Mouse (Mus musculus) embryonic facial prominence, embryonic 14.5 days (tissue): Measurements from ENCODE around the gene Tet3. TPM values are rescaled to one million over a fixed set of nuclear protein-coding genes. Genes with fewer than 3 reads are reported as not detected.

Experiments
- ATAC-seq: fragments of 200-750 bp; cut with Nextera tagmentation; 2 replicates; pipeline ENCODE4 v1.8.0; 2017; ENCODE audit warnings: low read depth, moderate number of reproducible peaks, moderate TSS enrichment
- DNase-seq: peaks from one replicate; pipeline ENCODE4 v3.0.0-alpha.2; 2015; ENCODE audit warnings: low spot score
- H3K27ac ChIP-seq: fragments of 300-500 bp; sonication (generic); replicated peaks from 2 replicates; pipeline ENCODE4 v1.5.1; 2014; ENCODE audit warnings: low read depth, mild to moderate bottlenecking, low read length, moderate library complexity
- H3K27me3 ChIP-seq: fragments of 300-500 bp; sonication (generic); replicated peaks from 2 replicates; pipeline ENCODE4 v1.6.1; 2014; ENCODE audit warnings: low read length; ENCODE audit not compliant: control insufficient read depth, insufficient read depth
- H3K36me3 ChIP-seq: fragments of 300-500 bp; sonication (generic); 2 replicates; pipeline ENCODE4 v1.6.1; 2014; ENCODE audit warnings: low read length, mixed read lengths; ENCODE audit not compliant: control insufficient read depth, insufficient read depth
- H3K4me1 ChIP-seq: fragments of 300-500 bp; sonication (generic); 2 replicates; pipeline ENCODE4 v1.6.1; 2014; ENCODE audit warnings: antibody characterized with exemption, low read length; ENCODE audit not compliant: control insufficient read depth, insufficient read depth
- H3K4me2 ChIP-seq: fragments of 300-500 bp; sonication (generic); 2 replicates; pipeline ENCODE4 v1.6.1; 2014; ENCODE audit warnings: low read depth, mild to moderate bottlenecking, low read length, moderate library complexity, mixed read lengths
- H3K4me3 ChIP-seq: fragments of 300-500 bp; sonication (generic); 2 replicates; pipeline ENCODE4 v1.5.1; 2014; ENCODE audit warnings: low read depth, mild to moderate bottlenecking, low read length
- H3K9ac ChIP-seq: fragments of 300-500 bp; sonication (generic); 2 replicates; pipeline ENCODE4 v1.6.1; 2014; ENCODE audit warnings: low read depth, mild to moderate bottlenecking, low read length, moderate library complexity, mixed read lengths
- H3K9me3 ChIP-seq: fragments of 300-500 bp; sonication (generic); 2 replicates; pipeline ENCODE4 v1.6.1; 2016; ENCODE audit warnings: low read length; ENCODE audit not compliant: control insufficient read depth
- WGBS: fragments of 180-500 bp; shearing (Covaris S2); extraction: QIAGEN DNeasy Blood & Tissue Kit; methylation state at CpG from one replicate; pipeline ENCODE4 v1.1.7; 2014; 5-methylcytosine and 5-hydroxymethylcytosine counted together
- polyA plus RNA-seq: library from polyadenylated mRNA; unstranded; fragments of >200 nt; fragmentation: Nextera tagmentation; extraction: Ambion mirVana; gene quantifications from 2 replicates; pipeline ENCODE4 v1.2.1, GENCODE M21; 2014

Tet3 gene
- polyA plus RNA-seq, 1 experiment from 2014 or later: 37.3 TPM

DNA sequence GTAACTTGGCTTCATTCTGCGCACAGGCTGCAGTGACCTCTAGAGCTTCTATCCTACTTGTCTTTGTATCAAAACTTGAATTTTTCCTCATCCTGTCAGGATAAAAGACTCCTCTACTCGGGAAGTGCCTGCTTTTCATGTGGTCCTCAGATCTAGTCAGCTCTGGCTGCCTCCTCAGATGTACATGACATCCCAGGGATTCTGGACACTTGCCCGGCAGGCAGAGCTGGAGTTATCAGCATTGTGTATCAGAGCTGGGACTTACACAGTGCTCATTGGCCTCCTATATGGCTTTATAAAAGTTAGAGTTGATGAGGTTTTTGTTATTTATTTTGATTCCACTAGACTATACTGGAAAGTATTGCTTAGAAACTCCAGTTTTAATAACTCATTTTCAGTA, 117.5 kb downstream of the Tet3 start:
- Histone ChIP-seq H3K9ac (no peak overlapping the region), H3K27me3 (no peaks in the 10 kb centered on the region), H3K4me2 (no peak overlapping the region), H3K4me3 (no peak overlapping the region), H3K9me3 (no peaks in the 10 kb centered on the region), H3K36me3 (peaks cover 55% of the 10 kb centered on the region), H3K4me1 (no peaks in the 10 kb centered on the region), H3K27ac (no peak overlapping the region)
- DNase-seq (no peak), ATAC-seq (no peak)
- 77% methylated on average over 3 of the region's 3 CpGs for WGBS

DNA sequence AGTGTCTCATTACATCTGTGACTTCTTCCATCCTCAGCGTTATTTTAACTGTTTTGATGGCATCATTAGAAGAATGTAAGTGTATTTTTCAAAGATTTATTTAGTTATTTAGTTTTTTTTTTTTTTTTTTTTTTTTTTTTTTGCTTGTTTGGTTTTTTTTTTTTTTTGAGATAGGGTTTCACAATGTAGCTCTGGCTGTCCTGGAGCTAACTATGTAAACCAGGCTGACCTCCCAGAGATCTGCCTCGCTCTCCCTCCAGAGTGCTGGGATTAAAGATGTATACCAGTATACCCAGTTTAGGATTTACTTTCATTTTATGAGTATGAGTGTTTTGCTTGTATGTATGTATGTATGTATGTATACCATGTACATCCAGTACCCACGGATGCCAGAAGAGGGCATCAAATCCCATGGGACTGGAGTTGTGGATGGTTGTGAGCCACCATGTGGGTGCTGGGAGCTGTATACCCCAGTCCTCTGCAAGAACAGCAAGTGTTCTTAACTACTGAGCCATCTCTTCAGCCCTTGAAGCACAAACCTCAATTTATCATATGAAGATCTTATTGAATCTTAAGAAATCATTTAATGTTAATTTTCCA, 131.2 kb downstream of the Tet3 start:
- Histone ChIP-seq H3K36me3 (peaks cover 38% of the 10 kb centered on the region), H3K9ac (no peak overlapping the region), H3K4me2 (peak overlapping the region; percentile 67; the same call in 1 of the 2 replicates), H3K27ac (no peak overlapping the region), H3K4me3 (no peak overlapping the region), H3K9me3 (no peaks in the 10 kb centered on the region), H3K27me3 (no peaks in the 10 kb centered on the region), H3K4me1 (peaks cover 10% of the 10 kb centered on the region)
- WGBS: 86% methylated on average over 3 of the region's 3 CpGs
- no peak for DNase-seq
- no peak for ATAC-seq

DNA sequence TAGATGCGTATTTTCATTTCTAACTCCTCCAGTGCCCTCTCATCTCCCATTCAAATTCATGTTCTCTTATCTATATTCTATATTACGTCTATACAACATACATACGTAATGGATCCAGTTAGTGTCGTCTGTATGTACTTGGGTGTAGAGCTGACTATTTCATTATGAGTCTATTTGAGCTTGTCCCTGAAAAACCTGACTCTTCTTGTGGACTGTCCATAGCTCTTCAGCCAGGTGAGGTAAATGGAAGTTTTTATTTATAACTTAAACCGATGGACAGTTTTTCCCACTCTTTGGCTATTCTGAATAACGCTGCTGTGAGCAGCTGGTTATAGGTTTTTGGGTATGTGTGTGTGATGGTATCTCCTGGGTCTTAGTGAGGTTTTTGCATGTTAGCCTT, 132.1 kb downstream of the Tet3 start:
- WGBS: 54% methylated on average over 6 of the region's 6 CpGs
- Histone ChIP-seq H3K9ac (peak overlapping the region; percentile 89), H3K36me3 (peaks cover 28% of the 10 kb centered on the region), H3K27me3 (no peaks in the 10 kb centered on the region), H3K4me3 (peak overlapping the region; percentile 77), H3K4me1 (peaks cover 10% of the 10 kb centered on the region), H3K9me3 (no peaks in the 10 kb centered on the region), H3K27ac (no peak overlapping the region), H3K4me2 (peak overlapping the region; percentile 67)
- no peak for DNase-seq
- no peak for ATAC-seq

DNA sequence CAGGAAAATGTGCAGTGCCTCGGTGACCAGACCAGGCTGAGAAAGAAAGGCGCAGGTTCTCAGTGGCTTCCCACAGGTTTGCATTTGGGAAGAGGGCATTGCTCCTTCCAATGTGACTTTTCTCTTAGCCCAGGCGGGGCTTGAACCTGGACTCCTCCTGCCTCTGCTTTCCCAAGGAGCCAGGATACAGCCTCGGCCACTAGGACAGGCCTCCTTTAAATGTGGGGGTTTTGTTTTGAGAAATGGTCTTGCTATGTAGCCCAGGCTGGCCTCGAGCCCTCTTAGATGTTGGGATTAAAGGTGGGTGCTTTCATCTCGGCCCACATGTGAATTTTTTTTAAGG, 132.5 kb downstream of the Tet3 start:
- Histone ChIP-seq H3K4me1 (peaks cover 10% of the 10 kb centered on the region), H3K27ac (peak overlapping the region; percentile 90), H3K9me3 (no peaks in the 10 kb centered on the region), H3K36me3 (peaks cover 24% of the 10 kb centered on the region), H3K27me3 (no peaks in the 10 kb centered on the region), H3K4me3 (peak overlapping the region; percentile 77), H3K9ac (peak overlapping the region; percentile 89), H3K4me2 (peak overlapping the region; percentile 67)
- 6% methylated on average over 6 of the region's 6 CpGs for WGBS
- ATAC-seq: no peak
- DNase-seq: no peak

DNA sequence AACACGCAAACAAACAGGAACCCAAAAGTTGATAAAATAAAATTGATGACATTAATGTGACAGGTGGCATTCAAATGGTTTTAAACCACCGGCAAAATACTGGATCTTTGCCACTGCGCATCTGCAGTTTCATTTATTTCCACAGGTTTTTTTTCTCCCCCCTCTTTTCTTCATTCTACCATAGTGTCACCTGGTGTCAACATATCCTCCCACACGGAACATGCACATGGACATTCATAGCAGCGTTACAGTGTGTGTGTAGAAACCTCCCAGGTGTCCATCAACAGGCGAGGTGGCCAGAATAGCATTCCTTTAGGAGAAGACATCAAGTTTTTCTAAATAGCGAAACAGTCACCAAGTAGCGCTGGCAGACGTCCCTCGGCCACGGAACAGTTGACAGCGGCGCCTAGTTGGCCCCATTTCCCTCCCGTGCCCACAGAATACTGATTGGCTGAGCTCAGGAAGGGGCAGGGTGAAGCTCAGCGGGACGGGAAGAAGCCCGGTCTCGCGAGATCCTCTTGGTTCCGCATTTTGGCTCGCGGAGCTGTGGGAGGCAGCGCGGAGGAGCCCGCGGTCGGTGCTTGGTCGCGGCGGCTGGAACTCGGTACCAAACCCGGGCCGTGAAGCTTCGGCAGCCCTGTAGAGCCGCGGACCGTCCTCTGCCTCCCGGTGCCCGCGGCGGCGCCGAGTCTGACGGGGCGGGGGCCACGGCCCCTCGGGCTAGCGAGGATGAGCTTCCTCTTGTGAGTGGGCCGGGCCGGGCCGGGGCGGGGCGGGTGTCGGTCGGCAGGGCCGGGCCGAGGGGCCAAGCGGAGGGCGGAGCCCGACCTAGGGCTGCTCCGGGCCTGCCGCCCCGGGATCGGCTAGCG, 133.1 kb downstream of the Tet3 start, which contains the start of the genes Mthfd2 and Mob1a:
TSS of gene Mthfd2 (minus strand) at position 384 of the 869 bp plus-strand sequence.
TSS of gene Mob1a (plus strand) at position 492 of the 869 bp plus-strand sequence.
- Histone ChIP-seq H3K27ac (peak within 1 kb of the TSS; percentile 90), H3K4me2 (peak within 1 kb of the TSS; percentile 73), H3K4me3 (peak within 1 kb of the TSS; percentile 77), H3K27me3 (no peaks in the 10 kb centered on the region), H3K36me3 (peaks cover 18% of the 10 kb centered on the region), H3K9ac (peak within 1 kb of the TSS; percentile 89), H3K4me1 (peaks cover 10% of the 10 kb centered on the region), H3K9me3 (no peaks in the 10 kb centered on the region)
- peak; percentile 99 for ATAC-seq
- DNase-seq: peak; percentile 98
- WGBS: 1% methylated on average over 34 of the region's 65 CpGs

DNA sequence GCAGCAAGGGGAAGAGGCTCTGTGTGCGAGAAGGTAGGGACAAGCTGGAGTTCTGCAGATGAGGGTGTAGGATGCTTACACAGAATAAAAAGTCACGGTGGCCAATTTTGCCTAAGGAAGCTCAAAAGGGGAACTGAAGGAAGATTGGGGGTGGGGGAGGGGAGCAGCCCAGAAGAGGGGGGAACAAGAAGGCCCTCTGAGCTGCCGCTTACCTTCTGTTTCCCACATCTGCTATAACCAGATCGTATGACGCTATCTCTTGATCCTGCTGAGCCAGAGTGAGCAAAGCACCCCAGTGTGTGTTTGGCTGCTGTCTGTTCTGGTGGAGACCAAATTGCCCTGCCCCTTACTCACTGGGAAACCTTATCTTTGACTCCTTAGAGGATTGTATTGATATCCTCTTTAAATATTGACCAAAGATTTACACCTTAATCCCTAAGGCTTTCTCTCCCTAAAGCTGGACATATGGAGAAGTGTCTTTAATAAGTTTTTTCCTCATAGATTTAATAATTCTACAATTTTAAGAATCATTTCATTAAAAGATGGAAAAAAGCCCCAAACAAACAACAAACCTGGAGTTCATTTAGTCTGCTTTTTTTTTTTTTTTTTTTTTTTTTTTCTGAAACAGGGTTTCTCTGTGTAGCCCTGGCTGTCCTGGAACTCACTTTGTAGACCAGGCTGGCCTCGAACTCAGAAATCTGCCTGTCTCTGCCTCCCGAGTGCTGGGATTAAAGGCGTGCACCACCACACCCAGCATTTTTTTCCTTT, 135.0 kb downstream of the Tet3 start:
- Histone ChIP-seq H3K36me3 (peaks cover 2% of the 10 kb centered on the region; the same call in 1 of the 2 replicates), H3K4me1 (peaks cover 10% of the 10 kb centered on the region), H3K4me2 (no peak overlapping the region), H3K27me3 (no peaks in the 10 kb centered on the region), H3K27ac (no peak overlapping the region), H3K9me3 (no peaks in the 10 kb centered on the region), H3K9ac (no peak overlapping the region), H3K4me3 (no peak overlapping the region)
- 63% methylated on average over 8 of the region's 8 CpGs for WGBS
- DNase-seq (no peak), ATAC-seq (no peak)

DNA sequence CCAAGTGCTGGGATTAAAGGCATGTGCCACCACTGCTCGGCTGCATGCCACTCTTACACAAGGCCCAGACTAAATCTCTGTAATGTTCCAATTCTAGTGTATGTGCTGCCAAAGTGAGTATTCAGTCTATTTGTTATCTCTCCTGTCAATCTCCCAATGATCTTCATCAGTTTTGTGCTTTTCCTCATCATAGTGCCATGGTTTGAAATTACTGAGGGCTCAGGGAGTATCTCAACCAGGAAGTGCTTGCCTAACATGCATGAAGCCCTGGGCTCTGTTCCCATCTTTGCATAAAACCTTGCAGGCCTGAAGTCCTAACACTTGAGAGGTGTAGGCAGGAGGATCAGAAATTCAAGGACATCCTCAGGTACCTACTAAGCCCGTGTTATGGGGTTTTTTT, 136.1 kb downstream of the Tet3 start:
- 80% methylated on average over 2 of the region's 2 CpGs for WGBS
- H3K4me3 ChIP-seq: no peak overlapping the region
- peaks cover 10% of the 10 kb centered on the region for H3K4me1 ChIP-seq
- ATAC-seq (no peak), DNase-seq (no peak)
- no peaks in the 10 kb centered on the region for H3K27me3 ChIP-seq
- H3K27ac ChIP-seq: no peak overlapping the region
- no peak overlapping the region for H3K4me2 ChIP-seq
- H3K9me3 ChIP-seq: no peaks in the 10 kb centered on the region
- no peak overlapping the region for H3K9ac ChIP-seq
- H3K36me3 ChIP-seq: no peaks in the 10 kb centered on the region

DNA sequence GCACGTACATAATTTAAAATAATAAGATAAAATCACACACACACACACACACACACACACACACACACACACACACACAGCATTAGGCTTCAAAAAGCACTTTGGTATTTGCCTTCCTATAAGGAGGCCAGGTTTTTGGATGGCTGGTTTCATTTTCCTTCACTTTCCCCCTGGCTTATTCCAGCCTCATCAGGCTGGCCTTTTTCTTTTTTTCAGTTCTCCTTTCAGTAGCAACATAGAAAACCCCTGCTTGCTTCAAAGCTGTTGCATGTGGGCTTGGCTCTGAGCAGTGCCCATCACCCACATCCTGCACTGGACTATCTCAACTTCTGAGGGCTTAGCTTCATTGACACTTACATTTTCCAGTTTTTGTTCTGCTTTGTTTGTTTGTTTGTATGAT, 137.0 kb downstream of the Tet3 start:
- Histone ChIP-seq H3K9ac (no peak overlapping the region), H3K27ac (no peak overlapping the region), H3K4me1 (peaks cover 6% of the 10 kb centered on the region), H3K27me3 (no peaks in the 10 kb centered on the region), H3K36me3 (no peaks in the 10 kb centered on the region), H3K9me3 (no peaks in the 10 kb centered on the region), H3K4me2 (no peak overlapping the region), H3K4me3 (no peak overlapping the region)
- 78% methylated on average over 1 of the region's 1 CpGs for WGBS
- no peak for DNase-seq
- ATAC-seq: no peak
